Mouse (Mus musculus) left cerebral cortex, postnatal 10 days (tissue): ENCODE results near the gene Gm49355. TPM values are rescaled to one million over a fixed set of nuclear protein-coding genes. Genes with fewer than 3 reads are reported as not detected.
"Not testable (repeated sequence)": the region's sequence is repeated elsewhere in the genome, so short reads cannot be mapped to it uniquely, and the experiment has no call there.

Source experiments
- DNase-seq, 2 experiments: peaks; one replicate each; pipeline ENCODE4 v3.0.0; 2021 to 2022; ENCODE audit warnings: low spot score in 2 of 2, mixed read lengths in 1 of 2; ENCODE audit errors: extremely low spot score in 1 of 2
- intact Hi-C: fragments of 180-260 bp; cut with DNase I; formaldehyde crosslinking; loops from one replicate; pipeline ENCODE4 v1.15.1; 2025
- total RNA-seq, 2 experiments: library from RNA; stranded (reverse); gene quantifications; 2 replicates each; pipeline ENCODE4 v1.2.3; 2021

The Gm49355 gene
- total RNA-seq = not detected

GRCm38 (mm10) chr14:12283641-12284040 lies at the start of gene Gm49355:
TSS of gene Gm49355 (plus strand) at chr14:12283976.
- DNase-seq = no peak
- intact Hi-C loops = no loop called here

- intact Hi-C loops = no loop called here
- DNase-seq = no peak
Observed at GRCm38 (mm10) chr14:12243726-12244125, 40.0 kb upstream of the Gm49355 start.

GRCm38 (mm10) chr14:12276031-12276430 lies 7.7 kb upstream of the Gm49355 start:
- intact Hi-C loops = loop anchor here (5.0 kb wide), 1 partner anchor 124 kb away; no protein-coding TSS in a partner anchor
- no peak for DNase-seq

- DNase-seq = peak; percentile 82 to 92
- intact Hi-C loops = no loop called here
Observed at GRCm38 (mm10) chr14:12284141-12284912, 551 bp downstream of the Gm49355 start, which contains the start of gene 3830406C13Rik. TSS of gene 3830406C13Rik (plus strand) at chr14:12284173.

GRCm38 (mm10) chr14:12289747-12290146 lies 6.0 kb downstream of the Gm49355 start:
- intact Hi-C loops, DNase-seq: not testable (repeated sequence)

- intact Hi-C loops = no loop called here
Observed at GRCm38 (mm10) chr14:12296391-12296790, 12.6 kb downstream of the Gm49355 start.

GRCm38 (mm10) chr14:12299171-12299570 lies 15.4 kb downstream of the Gm49355 start:
- no peak for DNase-seq
- intact Hi-C loops = no loop called here

More at GRCm38 (mm10) chr14:12296391-12296790, 12.6 kb downstream of the Gm49355 start:
- DNase-seq = peak; percentile 52 to 71

- intact Hi-C loops = loop anchor here (5.0 kb wide), 1 partner anchor 233 kb away; no protein-coding TSS in a partner anchor
- no peak for DNase-seq
Observed at GRCm38 (mm10) chr14:12299654-12300053, 15.9 kb downstream of the Gm49355 start.

GRCm38 (mm10) chr14:12300275-12300674 lies 16.5 kb downstream of the Gm49355 start:
- intact Hi-C loops = loop anchor here (5.0 kb wide), 1 partner anchor 232 kb away; no protein-coding TSS in a partner anchor
- no peak for DNase-seq

- intact Hi-C loops = loop anchor here (5.0 kb wide), 1 partner anchor 232 kb away; no protein-coding TSS in a partner anchor
- DNase-seq = peak in 1 of 2 experiments; percentile 40
Observed at GRCm38 (mm10) chr14:12300677-12301076, 16.9 kb downstream of the Gm49355 start.

GRCm38 (mm10) chr14:12303106-12303505 lies 19.3 kb downstream of the Gm49355 start:
- no peak for DNase-seq
- intact Hi-C loops = loop anchor here (5.0 kb wide), 1 partner anchor 229 kb away; no protein-coding TSS in a partner anchor

GRCm38 (mm10) chr14:12333622-12334021 lies 49.8 kb downstream of the Gm49355 start:
- no peak for DNase-seq
- intact Hi-C loops = no loop called here

- intact Hi-C loops = no loop called here
- DNase-seq = no peak
Observed at GRCm38 (mm10) chr14:12334925-12335324, 51.1 kb downstream of the Gm49355 start.

- intact Hi-C loops = no loop called here
- no peak for DNase-seq
Observed at GRCm38 (mm10) chr14:12337421-12337997, 53.7 kb downstream of the Gm49355 start.

- DNase-seq = no peak
- intact Hi-C loops = no loop called here
Observed at GRCm38 (mm10) chr14:12337998-12338809, 54.4 kb downstream of the Gm49355 start.

- intact Hi-C loops = no loop called here
Observed at GRCm38 (mm10) chr14:12338811-12339565, 55.2 kb downstream of the Gm49355 start.

GRCm38 (mm10) chr14:12340238-12341074 lies 56.7 kb downstream of the Gm49355 start:
- intact Hi-C loops = no loop called here
- no peak for DNase-seq

More at GRCm38 (mm10) chr14:12338811-12339565, 55.2 kb downstream of the Gm49355 start:
- no peak for DNase-seq
